Comparison of ENCODE assay signal across 30 mouse cellular contexts in the genomic region with DNA sequence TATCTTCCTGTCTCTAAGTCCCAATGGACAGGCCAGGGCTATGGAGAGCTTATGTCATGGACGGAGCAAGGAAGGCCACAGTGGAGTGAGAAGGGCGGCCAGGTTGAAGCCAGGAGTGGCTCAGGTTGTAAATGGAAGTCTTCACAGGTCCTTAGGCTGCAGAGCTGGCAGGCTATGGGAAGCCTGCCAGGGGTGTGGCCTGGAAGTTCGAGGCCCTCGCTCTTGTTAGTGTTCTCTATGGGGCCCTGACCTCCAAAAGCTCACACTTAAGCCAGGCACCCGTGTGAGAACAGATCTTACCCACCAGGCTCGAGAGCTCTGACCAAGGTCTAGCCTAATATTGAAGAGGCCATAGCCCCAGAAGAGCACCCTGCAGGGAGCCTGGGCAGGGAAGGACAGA. TPM values are rescaled to one million over a fixed set of nuclear protein-coding genes. Genes with fewer than 3 reads are reported as not detected.
DNase-seq lines count a peak whose midpoint lies in the region; ATAC-seq and TF ChIP-seq lines count a peak whose summit lies in the region.
"Had no signal": no experiment of that assay in that cellular context is flagged by ENCODE, and none has a peak within 500 bp of the region (broad histone marks: within the 10 kb centered on the region; RNA-seq: fewer than 3 reads in every experiment).

No protein-coding gene starts in this region.

- WGBS in lung, embryonic 16.5 days = 50% methylated on average over 6 of the region's 6 CpGs
- WGBS in lung, adult 2 months = 64% methylated on average over 6 of the region's 6 CpGs
- WGBS in lung, postnatal 0 days = 50% methylated on average over 6 of the region's 6 CpGs
- WGBS in heart, embryonic 12.5 days = 79% methylated on average over 6 of the region's 6 CpGs

- H3K36me3 ChIP-seq in lung, embryonic 16.5 days (ENCODE audit: control insufficient read depth, insufficient read depth, low read length) = no peaks in the 10 kb centered on the region
- no peaks in the 10 kb centered on the region for H3K36me3 ChIP-seq in lung, postnatal 0 days (ENCODE audit: insufficient read depth, low read length)
- H3K36me3 ChIP-seq in heart, embryonic 12.5 days = no peaks in the 10 kb centered on the region
- H3K36me3 ChIP-seq: embryonic facial prominence, embryonic 10.5 days; embryonic facial prominence, embryonic 13.5 days; forebrain, embryonic 12.5 days; forebrain, embryonic 15.5 days; heart, embryonic 15.5 days; hindbrain, embryonic 10.5 days; hindbrain, embryonic 13.5 days had no signal

- peak; percentile 59 for ATAC-seq in lung, embryonic 16.5 days (ENCODE audit: low read depth)
- ATAC-seq in lung, postnatal 0 days = peak; percentile 27; the same call in 1 of the 2 replicates
- no peak for ATAC-seq in heart, embryonic 12.5 days (ENCODE audit: insufficient number of reproducible peaks, low FRiP score)
- ATAC-seq: CD4-positive, CD25-positive, alpha-beta regulatory T cell, adult 4 months; forebrain, embryonic 15.5 days; hindbrain, embryonic 16.5 days; inflammation-experienced regulatory T-cells, adult 6 months; Patski had no signal

- TF ChIP-seq CTCF in lung, adult 2 months (IDR thresholded peaks at IDR 0.05; ENCODE audit: insufficient read depth, low read length) = no peak
- no peak for TF ChIP-seq CTCF in lung, postnatal 0 days (IDR thresholded peaks at IDR 0.05)

- DNase-seq in lung, adult 2 months = no peak
- peak; percentile 56 for DNase-seq in lung, postnatal 0 days (ENCODE audit: low spot score)
- peak; percentile 63 for DNase-seq in lung, postnatal 36 days
- no peak for DNase-seq in left cerebral cortex, adult 11 months (ENCODE audit: low spot score)
- DNase-seq: adrenal gland, adult 2 months; adrenal gland, postnatal 14 days; cerebellum, adult 11-12 months; cerebellum, adult 8-10 months; cerebellum, postnatal 10 days; cerebellum, postnatal 36 days; embryo, embryonic 11 days; gastrocnemius, postnatal 10 days; heart, adult 11 months; heart, postnatal 10 days; heart, postnatal 36 days had no signal

- no peak overlapping the region for H3K4me3 ChIP-seq in lung, embryonic 16.5 days (ENCODE audit: low read length)
- H3K4me3 ChIP-seq in lung, adult 2 months (replicated peaks; ENCODE audit: extremely low read depth, low read depth, low read length) = no peak overlapping the region
- H3K4me3 ChIP-seq in lung, postnatal 0 days (ENCODE audit: low read depth, low read length) = no peak overlapping the region
- no peak overlapping the region for H3K4me3 ChIP-seq in heart, embryonic 12.5 days
- H3K4me3 ChIP-seq: embryonic facial prominence, embryonic 10.5 days; embryonic facial prominence, embryonic 13.5 days; erythroblast, embryonic 14.5 days; forebrain, embryonic 12.5 days; forebrain, embryonic 15.5 days; heart, embryonic 15.5 days; hindbrain, embryonic 10.5 days; hindbrain, embryonic 13.5 days had no signal

- H3K27ac ChIP-seq in lung, embryonic 16.5 days (ENCODE audit: low read length) = no peak overlapping the region
- H3K27ac ChIP-seq in lung, postnatal 0 days (ENCODE audit: low read length) = no peak overlapping the region
- no peak overlapping the region for H3K27ac ChIP-seq in heart, embryonic 12.5 days (ENCODE audit: poor library complexity, severe bottlenecking)
- H3K27ac ChIP-seq: embryonic facial prominence, embryonic 10.5 days; embryonic facial prominence, embryonic 13.5 days; forebrain, embryonic 12.5 days; forebrain, embryonic 15.5 days; heart, embryonic 15.5 days; hindbrain, embryonic 10.5 days; hindbrain, embryonic 13.5 days had no signal

- no peaks in the 10 kb centered on the region for H3K9me3 ChIP-seq in lung, embryonic 16.5 days (ENCODE audit: control insufficient read depth, low read length)
- H3K9me3 ChIP-seq in lung, postnatal 0 days (ENCODE audit: low read length) = no peaks in the 10 kb centered on the region
- no peaks in the 10 kb centered on the region for H3K9me3 ChIP-seq in heart, embryonic 12.5 days (replicated peaks)
- H3K9me3 ChIP-seq: embryonic facial prominence, embryonic 10.5 days; embryonic facial prominence, embryonic 13.5 days; forebrain, embryonic 12.5 days; forebrain, embryonic 15.5 days; heart, embryonic 15.5 days; hindbrain, embryonic 10.5 days; hindbrain, embryonic 13.5 days had no signal

- H3K9ac ChIP-seq in lung, embryonic 16.5 days (ENCODE audit: low read length) = no peak overlapping the region
- H3K9ac ChIP-seq in lung, postnatal 0 days (replicated peaks; ENCODE audit: low read depth) = no peak overlapping the region
- no peak overlapping the region for H3K9ac ChIP-seq in heart, embryonic 12.5 days
- H3K9ac ChIP-seq: embryonic facial prominence, embryonic 13.5 days; forebrain, embryonic 12.5 days; forebrain, embryonic 15.5 days; heart, embryonic 15.5 days; hindbrain, embryonic 13.5 days had no signal

- H3K4me2 ChIP-seq in lung, embryonic 16.5 days (ENCODE audit: low read depth, low read length) = no peak overlapping the region
- H3K4me2 ChIP-seq in lung, postnatal 0 days (replicated peaks; ENCODE audit: low read depth, low read length) = no peak overlapping the region
- no peak overlapping the region for H3K4me2 ChIP-seq in heart, embryonic 12.5 days
- H3K4me2 ChIP-seq: embryonic facial prominence, embryonic 13.5 days; forebrain, embryonic 12.5 days; forebrain, embryonic 15.5 days; heart, embryonic 11.5 days; heart, embryonic 15.5 days; hindbrain, embryonic 13.5 days had no signal

- no peak for TF ChIP-seq POLR2A in lung, adult 2 months (IDR thresholded peaks at IDR 0.05; ENCODE audit: borderline replicate concordance, extremely low read depth, low read depth, low read length)

- H3K4me1 ChIP-seq in lung, embryonic 16.5 days (replicated peaks; ENCODE audit: control insufficient read depth, insufficient read depth, low read length) = peaks cover 19% of the 10 kb centered on the region
- peaks cover 4% of the 10 kb centered on the region; the same call in 1 of the 2 replicates for H3K4me1 ChIP-seq in lung, adult 2 months (ENCODE audit: control insufficient read depth, insufficient read depth, low read length)
- peaks cover 8% of the 10 kb centered on the region; the same call in 1 of the 2 replicates for H3K4me1 ChIP-seq in lung, postnatal 0 days (ENCODE audit: insufficient read depth, low read depth, low read length)
- H3K4me1 ChIP-seq in heart, embryonic 12.5 days (replicated peaks) = no peaks in the 10 kb centered on the region; the same call in 1 of the 2 replicates

- TF ChIP-seq EP300 in lung, postnatal 0 days (IDR thresholded peaks at IDR 0.05) = no peak

- no peaks in the 10 kb centered on the region for H3K27me3 ChIP-seq in lung, embryonic 16.5 days (ENCODE audit: control insufficient read depth, insufficient read depth, low read depth, low read length)
- H3K27me3 ChIP-seq in lung, postnatal 0 days (replicated peaks; ENCODE audit: insufficient read depth, low read length) = no peaks in the 10 kb centered on the region
- H3K27me3 ChIP-seq in heart, embryonic 12.5 days (replicated peaks) = peaks cover 10% of the 10 kb centered on the region; the same call in 1 of the 2 replicates
- H3K27me3 ChIP-seq: embryonic facial prominence, embryonic 13.5 days; forebrain, embryonic 12.5 days; forebrain, embryonic 15.5 days; hindbrain, embryonic 13.5 days; Patski had no signal

RNA-seq across cellular contexts. Expression of gene Alpl, which starts 9.7 kb away (rescaled TPM):
- polyA plus RNA-seq in lung, embryonic 16.5 days (2015; fragmentation: Nextera tagmentation; extraction: Ambion mirVana) = 4.4 and 9.4 TPM in 2 replicates
- polyA plus RNA-seq in lung, adult 2 months (2012; rRNA removed) = 5.4 and 5.5 TPM in 2 replicates
- 2.2 and 3.0 TPM in 2 replicates for polyA plus RNA-seq in lung, postnatal 0 days (2015; fragmentation: Nextera tagmentation; extraction: Ambion mirVana)
- polyA plus RNA-seq in heart, embryonic 12.5 days (2016; fragmentation: Nextera tagmentation; extraction: Ambion mirVana) = 1.7 and 2.2 TPM in 2 replicates

Comparison
In these comparisons a context has a peak if more than half of its experiments do, and no peak if none do; other contexts are left out.
1. DNase-seq: peak in lung, postnatal 0 days (single experiment) and lung, postnatal 36 days (single experiment); none in lung, adult 2 months (single experiment) and left cerebral cortex, adult 11 months (single experiment).